Mouse (Mus musculus) urinary bladder, adult 18-20 months (tissue): ENCODE data around the gene Fgfr2.

ENCODE experiments used
- DNase-seq, 2 experiments: peaks; one replicate each; pipeline ENCODE4 v3.0.0; 2022; ENCODE audit warnings: low spot score in 2 of 2, mixed read lengths in 2 of 2

The Fgfr2 gene

DNA sequence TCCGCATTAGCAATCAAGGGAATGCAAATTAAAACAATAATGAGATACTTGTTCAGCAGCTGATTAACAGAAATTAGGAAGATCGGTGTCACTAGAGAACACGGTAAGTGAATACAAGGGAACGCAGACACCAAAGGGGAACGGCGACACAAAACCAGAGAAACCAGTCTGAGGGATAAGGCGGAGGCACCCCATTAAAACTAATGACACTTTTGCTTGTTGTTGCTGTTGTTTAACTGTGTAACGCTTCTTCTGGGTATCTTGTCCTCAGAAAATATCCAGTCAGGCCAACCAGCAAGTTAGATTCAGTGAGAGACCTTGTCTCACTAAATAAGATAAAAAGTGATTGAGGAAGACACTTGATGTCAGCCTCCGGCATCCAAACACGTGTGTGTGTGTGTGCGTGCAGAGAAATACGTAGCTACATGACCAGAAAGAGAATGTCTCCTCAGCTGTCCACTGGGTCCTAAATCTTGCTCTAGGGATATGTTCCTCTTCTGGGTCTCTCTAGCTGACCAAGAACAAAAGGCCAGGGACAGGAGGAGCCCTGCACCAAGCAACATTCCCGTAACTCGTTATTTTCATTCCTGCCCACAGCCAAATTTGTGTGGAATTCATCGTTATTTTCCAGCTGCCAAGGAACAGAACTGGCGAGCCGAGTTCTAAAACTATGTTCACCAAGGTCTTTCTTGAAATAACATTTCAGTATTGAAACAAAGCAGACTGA, 2901.3 kb downstream of the Fgfr2 start:
- DNase-seq: no peak

DNA sequence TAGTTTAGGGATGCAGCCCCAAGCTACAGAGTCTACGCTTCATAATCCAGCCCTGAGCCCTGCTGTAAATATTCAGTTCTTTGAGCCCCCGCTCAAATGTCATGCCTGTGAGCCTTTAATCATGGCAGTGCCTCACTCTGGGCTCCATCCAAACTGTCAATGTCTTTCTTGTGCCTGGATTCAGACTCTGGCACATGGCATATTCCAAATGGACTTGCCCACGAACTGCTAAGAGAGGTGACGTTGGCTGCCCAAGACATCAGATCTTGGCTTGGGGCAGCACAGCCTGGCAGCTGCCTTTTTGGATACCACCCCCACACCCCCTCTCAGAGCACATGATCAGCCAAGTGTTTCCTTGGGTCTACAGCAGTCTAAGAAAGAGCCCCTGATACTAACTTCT, 2902.5 kb downstream of the Fgfr2 start:
- no peak for DNase-seq

DNA sequence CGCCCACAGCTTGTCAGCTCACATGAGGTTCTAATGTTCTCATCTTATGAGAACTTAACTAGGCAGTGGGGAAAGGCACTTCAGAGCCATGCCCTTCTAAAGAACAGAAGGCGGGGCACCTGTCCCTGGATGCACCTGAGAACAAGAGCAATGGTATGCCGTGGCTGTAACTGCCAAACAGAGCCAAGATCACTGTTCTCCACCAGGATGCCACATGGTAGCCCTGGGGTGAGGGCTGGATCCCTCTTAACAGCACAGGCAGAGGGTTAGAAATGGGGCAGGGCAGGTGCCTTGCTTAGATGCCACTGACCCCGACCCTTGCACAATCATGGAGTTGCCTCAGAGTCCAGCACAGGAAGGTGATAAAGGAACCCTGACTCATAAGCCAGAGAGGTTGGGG, 2903.3 kb downstream of the Fgfr2 start:
- no peak for DNase-seq

GRCm38 (mm10) chr7:130216272-130216671, 2906.9 kb downstream of the Fgfr2 start:
- no peak for DNase-seq

DNA sequence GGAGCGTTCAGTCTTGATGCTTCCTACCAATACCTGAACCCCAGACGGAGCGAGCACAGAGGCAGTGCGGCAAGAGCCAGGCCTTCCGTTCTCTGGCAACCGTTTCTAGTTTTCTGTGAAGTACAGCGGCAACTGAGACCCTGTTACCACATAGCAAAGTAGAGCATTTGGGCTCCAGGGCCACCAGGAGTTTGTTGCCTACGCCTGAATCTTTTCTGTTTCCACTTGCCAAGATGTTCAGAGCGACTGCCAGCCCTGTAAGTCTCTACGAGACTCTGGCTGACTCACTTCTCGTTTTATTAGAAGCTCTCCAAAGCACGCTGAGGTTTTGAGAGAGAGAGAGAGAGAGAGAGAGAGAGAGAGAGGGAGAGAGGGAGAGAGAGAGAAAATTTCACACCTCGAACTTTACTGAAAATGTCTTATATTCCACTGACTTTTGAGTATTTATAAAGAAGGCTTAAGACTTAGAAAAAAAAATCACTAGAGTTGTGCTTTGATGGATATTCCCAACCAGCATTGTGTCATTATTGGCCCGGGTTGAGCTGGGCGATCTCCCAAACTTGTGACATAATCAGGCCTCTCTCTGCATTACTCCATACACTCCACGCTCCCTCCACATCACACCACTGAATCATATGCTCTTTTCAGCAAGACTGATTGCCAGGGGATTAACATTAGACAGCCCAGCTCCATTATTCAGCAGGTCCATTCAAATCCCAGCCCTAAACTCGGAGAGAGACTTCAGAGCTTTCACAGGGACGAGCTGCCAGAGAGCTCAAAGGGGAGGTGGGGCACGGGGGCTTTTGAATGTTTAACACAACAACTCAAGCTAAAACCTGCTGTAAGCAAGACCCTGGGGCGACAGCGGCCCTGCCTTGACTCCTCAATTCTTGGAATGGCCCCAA, 2907.6 kb downstream of the Fgfr2 start:
- DNase-seq: peak in 1 of 2 experiments; percentile 62

- DNase-seq: peak in 1 of 2 experiments; percentile 65
Observed at GRCm38 (mm10) chr7:130213156-130213555, 2910.0 kb downstream of the Fgfr2 start.

DNA sequence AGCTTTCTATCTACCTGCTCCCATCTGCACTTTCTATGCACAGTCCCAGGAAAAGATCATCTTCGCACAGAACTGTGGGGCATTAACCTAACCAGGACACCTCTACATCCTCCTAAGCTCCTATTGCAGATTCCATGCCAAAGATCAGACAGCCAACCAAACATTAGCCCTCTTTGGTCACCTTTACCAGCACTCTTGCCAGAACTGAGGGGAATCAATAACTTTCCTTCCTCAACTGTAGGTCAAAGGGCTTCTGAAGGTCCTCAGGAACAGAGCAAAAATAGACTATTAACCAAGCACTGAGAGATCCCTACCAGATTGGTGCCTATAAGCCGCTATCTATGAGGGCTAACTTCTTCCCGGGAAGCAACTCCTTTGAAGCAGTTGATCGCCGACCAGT, 2911.7 kb downstream of the Fgfr2 start:
- DNase-seq: no peak

DNA sequence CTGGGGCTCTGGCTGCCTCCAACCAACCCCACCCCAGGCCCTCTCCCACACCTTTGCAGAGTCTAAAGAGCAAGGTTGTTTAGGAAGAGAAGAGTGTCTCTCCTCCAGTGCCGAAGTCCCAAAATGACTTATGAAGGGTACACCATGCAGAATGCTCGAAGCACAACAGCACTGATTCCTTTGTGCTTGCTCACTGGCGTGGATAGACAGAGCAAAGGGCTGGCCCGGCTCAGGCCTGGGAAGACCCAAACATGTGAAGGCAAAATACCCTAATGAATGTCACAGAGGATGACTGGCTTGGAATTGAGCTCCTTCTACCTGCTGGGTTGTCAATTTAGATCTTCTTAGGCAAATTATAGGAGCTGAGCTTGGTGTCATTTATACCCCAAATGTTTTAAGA, 2914.5 kb downstream of the Fgfr2 start:
- no peak for DNase-seq

GRCm38 (mm10) chr7:130206181-130206582, 2917.0 kb downstream of the Fgfr2 start:
- DNase-seq: no peak

DNA sequence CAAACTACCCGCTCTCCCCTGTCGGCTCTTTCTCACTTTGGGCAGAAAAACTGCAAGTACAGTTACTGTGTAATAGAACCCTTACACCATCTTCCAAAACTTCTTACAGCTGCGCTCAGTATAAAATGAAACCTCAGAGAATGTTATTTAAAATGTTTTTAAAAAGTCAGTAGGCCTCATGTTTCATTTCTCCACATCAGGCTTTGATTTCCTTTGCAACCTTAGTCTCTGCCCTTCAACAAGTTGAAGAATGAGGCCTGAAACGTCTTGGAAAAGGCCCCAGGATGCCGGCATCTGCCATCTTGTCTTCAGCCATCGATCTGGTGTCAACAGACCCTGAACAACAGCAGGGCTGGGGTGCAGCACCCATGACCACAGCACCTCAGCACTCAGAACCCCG, 2918.0 kb downstream of the Fgfr2 start:
- DNase-seq: no peak

GRCm38 (mm10) chr7:130201020-130201419, 2922.1 kb downstream of the Fgfr2 start:
- no peak for DNase-seq

DNA sequence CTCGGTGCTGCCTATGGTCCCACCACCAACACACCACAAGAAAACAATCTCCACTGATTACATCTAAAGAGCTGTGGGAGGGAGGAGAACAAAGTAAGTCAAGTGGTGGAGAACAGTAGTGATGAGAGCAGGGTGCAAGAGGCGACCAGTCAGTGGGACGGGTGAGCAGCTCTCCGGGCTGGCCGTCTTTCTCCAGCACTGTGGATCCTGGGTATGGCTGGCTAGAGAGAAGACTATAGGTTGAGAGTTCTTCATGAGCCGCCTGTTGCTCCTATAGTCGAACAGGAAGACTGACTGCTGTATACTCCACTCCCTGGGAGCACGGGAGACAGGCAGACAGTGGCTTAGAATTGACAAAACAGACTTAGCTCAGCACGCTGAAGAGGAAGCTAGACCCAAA, 2923.2 kb downstream of the Fgfr2 start:
- no peak for DNase-seq

DNA sequence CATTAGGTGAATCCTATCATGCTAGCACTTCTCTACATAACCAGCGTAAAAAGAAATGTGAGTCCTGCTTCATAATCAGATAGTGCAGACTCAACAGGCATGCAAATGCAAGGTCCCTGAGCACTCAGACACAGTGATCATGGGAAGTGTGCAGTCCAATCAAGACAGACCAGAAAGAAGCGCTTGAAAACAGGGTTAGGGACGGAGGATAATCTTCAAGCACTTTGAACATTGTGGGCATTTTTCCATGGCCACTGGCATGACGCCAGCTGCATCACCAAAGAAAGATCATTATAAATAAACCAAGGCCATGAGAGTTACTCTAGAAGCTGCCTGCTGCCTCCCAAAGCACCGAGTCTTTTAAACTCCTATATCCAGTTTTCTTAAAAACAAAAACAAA, 2923.8 kb downstream of the Fgfr2 start:
- no peak for DNase-seq

GRCm38 (mm10) chr7:130195081-130195480, 2928.1 kb downstream of the Fgfr2 start:
- DNase-seq: no peak

DNA sequence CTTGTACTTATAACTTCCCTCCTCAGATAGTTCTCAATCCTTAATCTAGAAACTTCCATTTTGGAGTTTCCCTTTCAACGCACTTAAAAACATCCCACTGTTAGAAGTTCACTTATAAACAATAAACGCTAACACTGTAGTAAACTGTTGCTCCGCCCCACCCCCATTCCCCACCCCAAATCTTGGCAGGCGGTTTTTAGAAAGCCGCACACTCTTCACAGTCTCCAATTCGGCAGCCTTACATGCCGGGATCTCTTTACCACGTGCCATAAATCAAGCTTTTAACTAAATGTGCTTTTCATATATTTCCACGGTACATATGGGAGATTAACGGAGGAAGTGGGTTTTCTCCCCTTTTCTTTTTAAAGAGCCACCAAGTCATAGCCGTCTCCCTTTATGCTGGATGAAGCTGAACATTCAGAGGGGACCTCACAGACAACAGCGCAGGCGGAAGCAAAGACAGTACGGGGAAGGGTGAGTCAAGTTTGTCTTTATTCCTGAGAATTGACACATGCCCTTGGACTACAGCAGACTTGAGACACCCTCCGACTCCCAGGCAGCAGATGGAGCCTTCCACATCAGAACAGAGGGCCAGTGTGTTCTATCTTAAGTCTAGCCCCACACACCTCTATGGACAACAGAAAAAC, 2932.7 kb downstream of the Fgfr2 start:
- DNase-seq: no peak

GRCm38 (mm10) chr7:130189901-130190300, 2933.2 kb downstream of the Fgfr2 start:
- no peak for DNase-seq

GRCm38 (mm10) chr7:130188108-130188507, 2935.0 kb downstream of the Fgfr2 start:
- DNase-seq: no peak

DNA sequence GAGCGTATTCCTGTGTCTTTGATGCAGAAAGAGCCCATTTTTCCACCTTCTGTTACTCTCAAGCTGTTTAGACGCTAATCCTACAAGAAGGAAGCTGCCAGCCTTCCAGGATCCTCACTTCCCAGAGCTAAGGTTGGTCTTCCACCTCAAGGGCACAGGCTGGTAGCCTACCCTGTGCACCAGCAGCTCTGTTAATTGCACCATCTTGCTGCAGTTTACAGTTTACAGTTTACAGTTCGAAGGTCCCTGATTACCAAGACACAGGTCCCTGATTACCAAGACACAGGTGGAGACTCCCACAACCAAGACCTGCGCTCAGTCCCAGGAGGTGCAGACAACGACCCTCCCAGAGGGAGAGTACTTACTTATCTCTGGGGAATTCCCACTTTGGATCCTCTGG, 2938.3 kb downstream of the Fgfr2 start:
- no peak for DNase-seq

DNA sequence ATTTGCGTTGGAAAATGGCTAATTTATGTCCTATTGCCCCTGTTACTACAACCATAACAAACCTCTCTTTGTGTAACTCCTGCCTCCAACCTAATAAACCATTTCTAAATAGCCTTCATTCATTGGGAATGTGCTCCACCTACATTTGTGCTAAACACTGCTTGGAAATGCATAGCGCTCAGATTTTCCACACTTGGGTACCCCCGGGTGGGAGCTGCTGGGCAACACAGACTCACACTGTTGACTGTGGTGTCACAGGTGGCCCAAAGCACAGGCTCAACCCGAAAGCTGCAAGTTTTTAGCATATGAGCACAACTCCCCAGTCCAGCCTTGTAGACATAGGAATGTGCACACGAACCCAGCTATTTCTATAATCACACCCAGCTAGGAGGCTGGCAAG, 2939.2 kb downstream of the Fgfr2 start:
- DNase-seq: no peak

GRCm38 (mm10) chr7:130182551-130182950, 2940.6 kb downstream of the Fgfr2 start:
- no peak for DNase-seq

DNA sequence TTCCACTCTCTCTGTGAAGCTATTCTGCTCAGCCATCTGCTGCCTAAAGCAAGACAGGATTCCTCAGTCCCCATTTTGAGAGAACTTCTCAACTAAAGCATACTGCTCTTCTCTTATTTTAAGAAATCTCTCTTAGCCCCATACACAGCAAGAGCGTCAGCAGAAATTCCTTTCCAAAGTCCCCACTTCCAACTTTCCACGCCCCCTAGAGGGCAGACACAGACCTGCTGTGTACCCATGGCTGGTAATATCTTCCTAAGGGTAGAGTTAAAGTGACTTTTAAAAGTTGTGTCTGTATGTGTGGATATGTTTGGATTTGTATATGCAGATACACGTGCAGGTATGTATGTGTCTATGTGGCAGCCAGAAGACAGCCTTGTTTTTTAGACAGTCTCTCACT, 2944.2 kb downstream of the Fgfr2 start:
- no peak for DNase-seq

DNA sequence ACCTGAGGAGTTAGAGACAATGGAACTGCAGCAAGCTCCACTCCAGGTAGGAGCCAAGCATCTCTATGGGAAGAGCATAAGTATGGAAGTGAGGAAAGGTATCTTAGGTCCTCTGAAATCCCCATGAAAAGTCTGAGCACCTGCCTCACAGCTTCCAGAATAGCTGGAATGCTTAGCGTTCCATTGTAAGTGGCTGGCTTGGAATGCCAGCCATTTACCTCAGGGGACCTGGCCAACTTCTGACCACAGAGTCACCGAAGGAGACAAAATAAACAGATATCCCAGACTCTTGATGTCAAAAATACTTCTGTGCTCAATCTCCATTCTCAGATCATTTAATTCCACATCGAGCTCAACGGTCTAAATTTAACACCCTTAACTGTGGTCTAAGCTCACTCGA, 2946.1 kb downstream of the Fgfr2 start:
- no peak for DNase-seq

DNA sequence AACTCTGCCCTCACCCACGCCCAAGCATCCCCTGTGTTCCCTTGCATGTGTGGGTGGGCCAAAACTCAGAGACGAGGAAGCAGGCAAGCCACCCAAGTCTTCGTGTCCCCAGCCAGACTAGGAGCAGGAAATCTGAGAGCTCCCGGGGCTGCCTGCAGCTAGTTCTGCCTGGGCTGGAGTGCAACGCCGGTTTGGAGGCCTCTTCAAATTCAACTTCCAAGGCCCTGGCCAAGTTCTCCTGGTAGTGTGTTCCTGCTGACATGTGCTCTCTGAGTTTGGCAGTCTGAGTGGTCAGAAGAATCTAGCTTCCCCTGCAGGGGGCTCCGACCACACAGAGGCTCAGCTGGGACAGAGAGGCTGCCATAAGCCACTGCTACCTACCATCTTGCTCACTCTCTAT, 2948.6 kb downstream of the Fgfr2 start:
- DNase-seq: no peak
